Mouse (Mus musculus): ENCODE measurements at regions not wholly inside any gene's neighbourhood (a gene's known extent, or its start where the extent isn't known, plus 50 kb on each side); places are given as distances from the start of the nearest gene placed in this dataset.
A peak's percentile ranks its signal among the peaks of the same experiment; 100 is the strongest.

GRCm38 (mm10) chr10:111422057-111422456, 51.0 kb upstream of the Nap1l1 start:
- H3K4me3 ChIP-seq = no peak overlapping the region
- no peak for TF ChIP-seq CTCF (IDR thresholded peaks at IDR 0.05)
- DNase-seq (ENCODE audit: extremely low spot score in 1 of 2, low spot score in 2 of 2) = no peak
- intact Hi-C loops (cut with DNase I) = loop anchor here (1.0 kb wide), 1 partner anchor 108 kb away; no protein-coding TSS in a partner anchor
- H3K27ac ChIP-seq = no peak overlapping the region

GRCm38 (mm10) chr10:111422649-111423048, 50.4 kb upstream of the Nap1l1 start:
- peak overlapping the region; percentile 25 for H3K4me3 ChIP-seq
- peak; percentile 57 to 61 for DNase-seq (ENCODE audit: extremely low spot score in 1 of 2, low spot score in 2 of 2)
- H3K27ac ChIP-seq = peak overlapping the region; percentile 0; the same call in 1 of the 2 replicates
- intact Hi-C loops (cut with DNase I) = loop anchor here (1.0 kb wide), 1 partner anchor 108 kb away; no protein-coding TSS in a partner anchor
- TF ChIP-seq CTCF (IDR thresholded peaks at IDR 0.05) = no peak; the same call in 1 of the 2 replicates

All from left cerebral cortex, adult 2 months (tissue).